Mouse (Mus musculus): Measurements from ENCODE around the gene Dnase2a. TPM values are rescaled to one million over a fixed set of nuclear protein-coding genes. Genes with fewer than 3 reads are reported as not detected.

The Dnase2a gene
- total and polyA plus RNA-seq, 3 experiments, result 53.7 to 83.4 TPM; not detected in 1

DNA sequence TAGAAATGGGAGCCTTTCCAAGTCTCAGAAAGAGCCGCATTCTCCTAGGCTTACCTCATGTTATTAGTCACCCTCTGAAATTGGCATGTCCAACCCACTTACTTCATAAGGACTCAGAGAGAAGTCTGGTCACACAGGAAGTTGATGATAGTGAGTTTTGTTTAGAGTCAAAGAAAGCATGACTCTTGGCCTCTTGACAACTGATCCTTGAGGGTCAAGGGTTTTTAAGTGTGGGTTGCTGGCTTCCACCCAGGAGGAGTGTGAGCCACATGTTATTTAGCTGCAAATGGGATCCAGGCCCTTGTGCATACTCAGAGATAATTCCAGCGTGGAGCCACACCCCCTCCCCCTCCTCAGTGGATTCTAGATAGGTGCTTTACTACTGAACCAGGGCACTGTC lies 13.2 kb downstream of the Dnase2a start:
- Histone ChIP-seq H3K27me3 (ENCODE audit: control insufficient read depth in 1 of 2, insufficient read depth in 2 of 2, low read length in 2 of 2) (no peaks in the 10 kb centered on the region), H3K9me3 (replicated peaks; ENCODE audit: insufficient read depth, low read length) (no peaks in the 10 kb centered on the region), H3K79me2 (ENCODE audit: control insufficient read depth, insufficient read depth, low read length, poor library complexity) (no peaks in the 10 kb centered on the region), H3K36me3 (ENCODE audit: control insufficient read depth in 1 of 2, insufficient read depth in 2 of 2, low read length in 2 of 2) (peaks cover 0 to 18% of the 10 kb centered on the region in 2 experiments; a peak in 2 of 4 replicates), H3K4me3 (ENCODE audit: control insufficient read depth in 1 of 2, insufficient read depth in 1 of 2, low read depth in 2 of 2, low read length in 2 of 2) (no peak overlapping the region), H3K27ac (ENCODE audit: control insufficient read depth, low read depth, low read length) (no peak overlapping the region), H3K9ac (ENCODE audit: control insufficient read depth, low read depth, low read length, poor library complexity, severe bottlenecking) (no peak overlapping the region), H3K4me1 (ENCODE audit: control insufficient read depth in 1 of 2, insufficient read depth in 2 of 2, low read length in 2 of 2) (peaks cover 9 to 27% of the 10 kb centered on the region in 2 experiments; a peak in 3 of 4 replicates)
- no peak for DNase-seq (ENCODE audit: low read depth, low spot score)
- TF ChIP-seq UBTF (IDR thresholded peaks at IDR 0.05; ENCODE audit: borderline replicate concordance, insufficient read depth, low read depth, low read length) (no peak), MXI1 (IDR thresholded peaks at IDR 0.05; ENCODE audit: low read depth, low read length) (no peak), MAX (IDR thresholded peaks at IDR 0.05; ENCODE audit: low read length) (no peak), ZMIZ1 (IDR thresholded peaks at IDR 0.05; ENCODE audit: low read depth, low read length) (no peak), ZNF384 (IDR thresholded peaks at IDR 0.05; ENCODE audit: low read depth, low read length) (no peak), BHLHE40 (IDR thresholded peaks at IDR 0.05; ENCODE audit: borderline replicate concordance, low read depth, low read length) (no peak), TBP (IDR thresholded peaks at IDR 0.05; ENCODE audit: low read depth, low read length) (no peak), NRF1 (IDR thresholded peaks at IDR 0.05; ENCODE audit: insufficient read depth, low read depth, low read length, poor library complexity, severe bottlenecking) (no peak)

DNA sequence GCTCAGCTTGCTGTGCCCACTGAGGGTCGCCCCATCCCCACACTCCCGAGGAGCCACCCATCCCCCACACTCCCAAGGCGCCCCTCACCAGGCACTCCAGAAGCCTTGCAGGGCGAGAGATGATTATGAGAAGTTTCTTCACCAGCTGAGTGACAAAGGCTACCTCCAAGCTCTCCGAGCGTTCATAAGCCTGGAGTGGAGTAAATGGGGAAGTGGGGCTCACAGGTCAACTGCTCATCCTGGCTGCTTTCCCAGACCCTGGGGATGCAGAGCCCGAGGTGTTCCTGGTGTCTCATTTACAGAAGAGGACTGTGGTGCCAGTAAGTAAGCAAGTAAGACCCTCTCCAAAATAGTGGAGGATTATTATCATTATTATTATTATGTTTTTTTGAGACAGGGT lies 17.2 kb downstream of the Dnase2a start:
- Histone ChIP-seq H3K27me3 (ENCODE audit: control insufficient read depth in 1 of 2, insufficient read depth in 2 of 2, low read length in 2 of 2) (no peaks in the 10 kb centered on the region), H3K36me3 (ENCODE audit: control insufficient read depth in 1 of 2, insufficient read depth in 2 of 2, low read length in 2 of 2) (peaks cover 0 to 18% of the 10 kb centered on the region in 2 experiments; a peak in 2 of 4 replicates), H3K4me3 (ENCODE audit: control insufficient read depth in 1 of 2, insufficient read depth in 1 of 2, low read depth in 2 of 2, low read length in 2 of 2) (no peak overlapping the region), H3K9ac (ENCODE audit: control insufficient read depth, low read depth, low read length, poor library complexity, severe bottlenecking) (no peak overlapping the region), H3K9me3 (replicated peaks; ENCODE audit: insufficient read depth, low read length) (no peaks in the 10 kb centered on the region), H3K79me2 (ENCODE audit: control insufficient read depth, insufficient read depth, low read length, poor library complexity) (no peaks in the 10 kb centered on the region), H3K4me1 (ENCODE audit: control insufficient read depth in 1 of 2, insufficient read depth in 2 of 2, low read length in 2 of 2) (peaks cover 9 to 30% of the 10 kb centered on the region in 2 experiments; a peak in 3 of 4 replicates), H3K27ac (ENCODE audit: control insufficient read depth, low read depth, low read length) (no peak overlapping the region)
- peak; percentile 82 for DNase-seq (ENCODE audit: low read depth, low spot score)
- TF ChIP-seq MAX (IDR thresholded peaks at IDR 0.05; ENCODE audit: low read length), result no peak
- TF ChIP-seq GATA1 (IDR thresholded peaks at IDR 0.05; ENCODE audit: low read depth, low read length), result no peak
- TF ChIP-seq CHD2 (IDR thresholded peaks at IDR 0.05; ENCODE audit: low read length), result no peak
- no peak for TF ChIP-seq BHLHE40 (IDR thresholded peaks at IDR 0.05; ENCODE audit: borderline replicate concordance, low read depth, low read length)
- 0 out of 2 replicates have a peak, but pooled peaks have one; percentile 32 for TF ChIP-seq TBP (IDR thresholded peaks at IDR 0.05; ENCODE audit: low read depth, low read length)
- TF ChIP-seq TAL1 (IDR thresholded peaks at IDR 0.05; ENCODE audit: low read length), result no peak
- TF ChIP-seq RCOR1 (IDR thresholded peaks at IDR 0.05; ENCODE audit: low read depth, low read length), result peak; percentile 48
- no peak for TF ChIP-seq SIN3A (IDR thresholded peaks at IDR 0.05; ENCODE audit: low read length)
- no peak for TF ChIP-seq CHD1 (IDR thresholded peaks at IDR 0.05; ENCODE audit: low read depth, low read length)
- no peak for TF ChIP-seq MEF2A (IDR thresholded peaks at IDR 0.05; ENCODE audit: extremely low read depth, insufficient replicate concordance, low read depth, low read length, poor library complexity, severe bottlenecking)
- 0 out of 2 replicates have a peak, but pooled peaks have one; percentile 27 for TF ChIP-seq MYC (IDR thresholded peaks at IDR 0.05; ENCODE audit: low read depth, low read length)
- TF ChIP-seq TCF12 (IDR thresholded peaks at IDR 0.05; ENCODE audit: low read depth, low read length), result no peak
- TF ChIP-seq ELF1 (IDR thresholded peaks at IDR 0.05; ENCODE audit: low read depth, low read length), result no peak
- no peak for TF ChIP-seq NRF1 (IDR thresholded peaks at IDR 0.05; ENCODE audit: insufficient read depth, low read depth, low read length, poor library complexity, severe bottlenecking)
- peak; percentile 48; the same call in 1 of the 2 replicates for TF ChIP-seq ETS1 (IDR thresholded peaks at IDR 0.05; ENCODE audit: low read depth, low read length)
- 0 out of 2 replicates have a peak, but pooled peaks have one; percentile 40 for TF ChIP-seq ZMIZ1 (IDR thresholded peaks at IDR 0.05; ENCODE audit: low read depth, low read length)
- TF ChIP-seq JUND (IDR thresholded peaks at IDR 0.05; ENCODE audit: low read depth, low read length), result no peak
- no peak for TF ChIP-seq ZKSCAN1 (IDR thresholded peaks at IDR 0.05; ENCODE audit: low read depth, low read length)
- TF ChIP-seq CTCF (IDR thresholded peaks at IDR 0.05 in 2 of 3, conservative IDR thresholded peaks at IDR 0.05 in 1 of 3; ENCODE audit: control insufficient read depth in 1 of 3, insufficient read depth in 1 of 3, low read depth in 2 of 3, low read length in 3 of 3, poor library complexity in 1 of 3, severe bottlenecking in 1 of 3), result no peak
- TF ChIP-seq MXI1 (IDR thresholded peaks at IDR 0.05; ENCODE audit: low read depth, low read length), result no peak
- TF ChIP-seq SMC3 (IDR thresholded peaks at IDR 0.05; ENCODE audit: low read depth, low read length), result 0 out of 2 replicates have a peak, but pooled peaks have one; percentile 15
- TF ChIP-seq MAZ (IDR thresholded peaks at IDR 0.05; ENCODE audit: low read depth, low read length), result no peak
- no peak for TF ChIP-seq MAFK (IDR thresholded peaks at IDR 0.05; ENCODE audit: borderline replicate concordance, low read depth, low read length)
- TF ChIP-seq RAD21 (IDR thresholded peaks at IDR 0.05; ENCODE audit: low read depth, low read length), result no peak; the same call in 1 of the 2 replicates
- TF ChIP-seq GABPA (IDR thresholded peaks at IDR 0.05; ENCODE audit: low read depth, low read length), result no peak
- no peak for TF ChIP-seq NELFE (IDR thresholded peaks at IDR 0.05; ENCODE audit: low read depth, low read length)
- TF ChIP-seq E2F4 (IDR thresholded peaks at IDR 0.05; ENCODE audit: borderline replicate concordance, low read depth, low read length), result no peak
- TF ChIP-seq HCFC1 (IDR thresholded peaks at IDR 0.05; ENCODE audit: low read depth, low read length), result 0 out of 2 replicates have a peak, but pooled peaks have one; percentile 22
